Mouse (Mus musculus) embryonic fibroblast, embryonic 13.5 days (primary cell): ENCODE measurements at regions not wholly inside any gene's neighbourhood (a gene's known extent, or its start where the extent isn't known, plus 50 kb on each side); places are given as distances from the start of the nearest gene placed in this dataset.

ENCODE experiments used
- CTCF ChIP-seq: IDR thresholded peaks from 2 replicates; pipeline ENCODE4 v1.5.1; 2011; ENCODE audit warnings: mild to moderate bottlenecking, control low read depth, low read length, moderate library complexity, borderline replicate concordance; ENCODE audit not compliant: insufficient read depth
- POLR2A ChIP-seq: IDR thresholded peaks from 2 replicates; pipeline ENCODE4 v1.6.1; 2011; ENCODE audit warnings: low read depth, mild to moderate bottlenecking, control low read depth, low read length, moderate library complexity

DNA sequence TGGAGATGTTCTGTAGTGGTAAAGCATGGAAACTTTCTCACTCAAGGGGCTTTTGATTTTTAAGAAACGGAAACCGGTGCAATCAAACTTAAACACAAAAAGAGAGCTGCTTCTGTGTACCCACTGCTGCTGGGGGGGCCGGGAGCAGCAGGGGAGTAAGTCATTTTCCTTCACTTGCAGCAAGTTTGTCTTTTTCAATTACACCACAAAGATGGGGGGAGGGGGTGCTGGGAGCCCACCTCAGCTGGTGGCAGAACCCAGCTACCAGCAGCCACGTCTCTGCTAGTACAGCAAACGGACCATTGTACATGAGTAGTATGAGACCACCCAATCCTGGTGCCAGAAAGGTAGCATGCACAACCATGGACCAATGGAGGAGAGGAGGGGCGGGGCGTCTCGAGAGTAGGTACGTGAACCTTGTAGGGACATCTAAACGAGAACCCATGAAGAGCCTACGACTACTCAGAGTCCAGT is 211.7 kb upstream of the Amigo2 start:
- TF ChIP-seq POLR2A = no peak
- no peak for TF ChIP-seq CTCF
